Mouse (Mus musculus): Measurements from ENCODE around the gene Tbc1d19. TPM values are rescaled to one million over a fixed set of nuclear protein-coding genes. Genes with fewer than 3 reads are reported as not detected.

Gene Tbc1d19
- polyA plus RNA-seq, 1 experiment from 2014 or later: 43.2 TPM

GRCm38 (mm10) chr5:53852574-53852973 lies 43.2 kb downstream of the Tbc1d19 start:
- ATAC-seq (ENCODE audit: insufficient number of reproducible peaks, low FRiP score, low TSS enrichment, low read depth): no peak
- Histone ChIP-seq H3K4me3 (replicated peaks) (no peak overlapping the region), H3K4me1 (no peaks in the 10 kb centered on the region), H3K36me3 (peaks cover 16% of the 10 kb centered on the region; the same call in 1 of the 2 replicates), H3K9ac (no peak overlapping the region), H3K4me2 (replicated peaks) (no peak overlapping the region), H3K27ac (replicated peaks) (no peak overlapping the region), H3K27me3 (no peaks in the 10 kb centered on the region), H3K9me3 (replicated peaks) (no peaks in the 10 kb centered on the region)
- 87% methylated on average over 5 of the region's 5 CpGs for WGBS

GRCm38 (mm10) chr5:53854561-53854960 lies 45.2 kb downstream of the Tbc1d19 start:
- Histone ChIP-seq H3K4me3 (replicated peaks) (no peak overlapping the region), H3K36me3 (peaks cover 20% of the 10 kb centered on the region; the same call in 1 of the 2 replicates)
- WGBS: 79% methylated on average over 6 of the region's 6 CpGs

GRCm38 (mm10) chr5:53856011-53856410 lies 46.6 kb downstream of the Tbc1d19 start:
- H3K4me3 ChIP-seq (replicated peaks): no peak overlapping the region
- no peak overlapping the region for H3K4me2 ChIP-seq (replicated peaks)
- ATAC-seq (ENCODE audit: insufficient number of reproducible peaks, low FRiP score, low TSS enrichment, low read depth): no peak
- WGBS: 91% methylated on average over 6 of the region's 6 CpGs
- no peaks in the 10 kb centered on the region for H3K9me3 ChIP-seq (replicated peaks)
- H3K9ac ChIP-seq: no peak overlapping the region
- no peaks in the 10 kb centered on the region for H3K4me1 ChIP-seq
- H3K27me3 ChIP-seq: no peaks in the 10 kb centered on the region
- peaks cover 14% of the 10 kb centered on the region; the same call in 1 of the 2 replicates for H3K36me3 ChIP-seq
- H3K27ac ChIP-seq (replicated peaks): no peak overlapping the region

More at GRCm38 (mm10) chr5:53854561-53854960, 45.2 kb downstream of the Tbc1d19 start:
- no peak overlapping the region for H3K27ac ChIP-seq (replicated peaks)
- H3K4me2 ChIP-seq (replicated peaks): no peak overlapping the region
- no peaks in the 10 kb centered on the region for H3K4me1 ChIP-seq
- H3K9ac ChIP-seq: no peak overlapping the region
- no peaks in the 10 kb centered on the region for H3K27me3 ChIP-seq
- no peak for ATAC-seq (ENCODE audit: insufficient number of reproducible peaks, low FRiP score, low TSS enrichment, low read depth)
- no peaks in the 10 kb centered on the region for H3K9me3 ChIP-seq (replicated peaks)

- H3K4me1 ChIP-seq: no peaks in the 10 kb centered on the region
- H3K9me3 ChIP-seq (replicated peaks): no peaks in the 10 kb centered on the region
- WGBS: 82% methylated on average over 5 of the region's 5 CpGs
- H3K36me3 ChIP-seq: no peaks in the 10 kb centered on the region
- no peak overlapping the region for H3K9ac ChIP-seq
- H3K4me3 ChIP-seq (replicated peaks): no peak overlapping the region
- no peaks in the 10 kb centered on the region for H3K27me3 ChIP-seq
- H3K4me2 ChIP-seq (replicated peaks): no peak overlapping the region
- H3K27ac ChIP-seq (replicated peaks): no peak overlapping the region
- ATAC-seq (ENCODE audit: insufficient number of reproducible peaks, low FRiP score, low TSS enrichment, low read depth): no peak
Measured at GRCm38 (mm10) chr5:53865146-53865545, 55.7 kb downstream of the Tbc1d19 start.

- Histone ChIP-seq H3K9ac (no peak overlapping the region), H3K36me3 (no peaks in the 10 kb centered on the region), H3K27me3 (no peaks in the 10 kb centered on the region), H3K4me3 (replicated peaks) (no peak overlapping the region), H3K4me2 (replicated peaks) (no peak overlapping the region), H3K27ac (replicated peaks) (no peak overlapping the region), H3K4me1 (no peaks in the 10 kb centered on the region), H3K9me3 (replicated peaks) (no peaks in the 10 kb centered on the region)
- no peak for ATAC-seq (ENCODE audit: insufficient number of reproducible peaks, low FRiP score, low TSS enrichment, low read depth)
- WGBS: 71% methylated on average over 6 of the region's 6 CpGs
Measured at GRCm38 (mm10) chr5:53865991-53866390, 56.6 kb downstream of the Tbc1d19 start.

- Histone ChIP-seq H3K27ac (replicated peaks) (no peak overlapping the region), H3K9me3 (replicated peaks) (no peaks in the 10 kb centered on the region), H3K4me3 (replicated peaks) (no peak overlapping the region), H3K9ac (no peak overlapping the region), H3K4me1 (no peaks in the 10 kb centered on the region), H3K36me3 (0 out of 2 replicates have a peak, but pooled peaks cover 12% of the 10 kb centered on the region), H3K27me3 (no peaks in the 10 kb centered on the region), H3K4me2 (replicated peaks) (no peak overlapping the region)
- WGBS: 21% methylated on average over 6 of the region's 6 CpGs
- ATAC-seq (ENCODE audit: insufficient number of reproducible peaks, low FRiP score, low TSS enrichment, low read depth): peak; percentile 43; the same call in 1 of the 2 replicates
Measured at GRCm38 (mm10) chr5:53871665-53872312, 62.4 kb downstream of the Tbc1d19 start.

- no peak overlapping the region for H3K4me3 ChIP-seq (replicated peaks)
- no peak overlapping the region for H3K27ac ChIP-seq (replicated peaks)
- no peaks in the 10 kb centered on the region for H3K27me3 ChIP-seq
- no peaks in the 10 kb centered on the region for H3K9me3 ChIP-seq (replicated peaks)
- ATAC-seq (ENCODE audit: insufficient number of reproducible peaks, low FRiP score, low TSS enrichment, low read depth): no peak
- no peak overlapping the region for H3K9ac ChIP-seq
- H3K4me2 ChIP-seq (replicated peaks): no peak overlapping the region
- 92% methylated on average over 3 of the region's 3 CpGs for WGBS
- H3K36me3 ChIP-seq: 0 out of 2 replicates have a peak, but pooled peaks cover 12% of the 10 kb centered on the region
- H3K4me1 ChIP-seq: no peaks in the 10 kb centered on the region
Measured at GRCm38 (mm10) chr5:53874966-53875365, 65.6 kb downstream of the Tbc1d19 start.

- Histone ChIP-seq H3K9ac (no peak overlapping the region), H3K27ac (replicated peaks) (no peak overlapping the region), H3K4me2 (replicated peaks) (no peak overlapping the region), H3K9me3 (replicated peaks) (no peaks in the 10 kb centered on the region), H3K4me1 (no peaks in the 10 kb centered on the region), H3K27me3 (no peaks in the 10 kb centered on the region), H3K4me3 (replicated peaks) (no peak overlapping the region), H3K36me3 (peaks cover 7% of the 10 kb centered on the region)
- 50% methylated on average over 4 of the region's 4 CpGs for WGBS
- no peak for ATAC-seq (ENCODE audit: insufficient number of reproducible peaks, low FRiP score, low TSS enrichment, low read depth)
Measured at GRCm38 (mm10) chr5:53880724-53881123, 71.3 kb downstream of the Tbc1d19 start.

- ATAC-seq (ENCODE audit: insufficient number of reproducible peaks, low FRiP score, low TSS enrichment, low read depth): no peak
- no peak overlapping the region for H3K4me2 ChIP-seq (replicated peaks)
- no peaks in the 10 kb centered on the region for H3K4me1 ChIP-seq
- no peak overlapping the region for H3K27ac ChIP-seq (replicated peaks)
- H3K27me3 ChIP-seq: no peaks in the 10 kb centered on the region
- no peak overlapping the region for H3K4me3 ChIP-seq (replicated peaks)
- H3K9ac ChIP-seq: no peak overlapping the region
- H3K36me3 ChIP-seq: peaks cover 7% of the 10 kb centered on the region
- H3K9me3 ChIP-seq (replicated peaks): no peaks in the 10 kb centered on the region
- WGBS: 74% methylated on average over 4 of the region's 4 CpGs
Measured at GRCm38 (mm10) chr5:53881381-53881990, 72.1 kb downstream of the Tbc1d19 start.

- Histone ChIP-seq H3K4me3 (replicated peaks) (no peak overlapping the region), H3K4me1 (no peaks in the 10 kb centered on the region), H3K27ac (replicated peaks) (no peak overlapping the region), H3K9me3 (replicated peaks) (no peaks in the 10 kb centered on the region), H3K9ac (no peak overlapping the region), H3K27me3 (no peaks in the 10 kb centered on the region), H3K36me3 (peaks cover 11% of the 10 kb centered on the region), H3K4me2 (replicated peaks) (no peak overlapping the region)
- no peak for ATAC-seq (ENCODE audit: insufficient number of reproducible peaks, low FRiP score, low TSS enrichment, low read depth)
- 61% methylated on average over 9 of the region's 9 CpGs for WGBS
Measured at GRCm38 (mm10) chr5:53901406-53901805, 92.0 kb downstream of the Tbc1d19 start.

- Histone ChIP-seq H3K27me3 (no peaks in the 10 kb centered on the region), H3K4me1 (no peaks in the 10 kb centered on the region), H3K4me3 (replicated peaks) (no peak overlapping the region), H3K9ac (no peak overlapping the region), H3K4me2 (replicated peaks) (no peak overlapping the region), H3K9me3 (replicated peaks) (no peaks in the 10 kb centered on the region), H3K36me3 (peaks cover 8% of the 10 kb centered on the region; the same call in 1 of the 2 replicates), H3K27ac (replicated peaks) (no peak overlapping the region)
- WGBS: 82% methylated on average over 3 of the region's 3 CpGs
- no peak for ATAC-seq (ENCODE audit: insufficient number of reproducible peaks, low FRiP score, low TSS enrichment, low read depth)
Measured at GRCm38 (mm10) chr5:53902757-53903156, 93.4 kb downstream of the Tbc1d19 start.
